ENCODE assay signal across 8 mouse cellular contexts in the genomic region with DNA sequence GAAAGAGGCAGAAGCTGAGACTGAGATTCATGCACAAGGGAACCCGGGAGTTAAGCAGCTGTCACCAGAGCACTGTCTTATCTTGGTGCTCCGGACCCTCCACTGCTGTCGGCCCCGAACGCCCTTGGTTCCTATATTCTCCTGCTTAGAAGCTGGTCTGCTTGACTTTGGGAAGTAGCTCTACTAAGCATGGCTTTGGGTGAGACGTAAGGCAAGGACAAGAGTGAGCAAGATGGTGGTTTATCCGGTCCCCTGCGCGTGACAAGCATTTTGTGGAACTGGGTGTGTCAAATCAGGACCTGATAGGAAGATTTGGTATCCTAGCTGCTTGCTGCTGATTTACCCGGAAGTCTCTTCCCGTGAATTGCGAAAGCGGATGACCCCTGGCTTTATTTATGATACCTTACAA. TPM values are rescaled to one million over a fixed set of nuclear protein-coding genes. Genes with fewer than 3 reads are reported as not detected.
DNase-seq lines count a peak whose midpoint lies in the region; ATAC-seq and TF ChIP-seq lines count a peak whose summit lies in the region.
"Had no signal": no experiment of that assay in that cellular context is flagged by ENCODE, and none has a peak within 500 bp of the region (broad histone marks: within the 10 kb centered on the region; RNA-seq: fewer than 3 reads in every experiment).

No protein-coding gene starts in this region.

- H3K4me3 ChIP-seq in CH12.LX (replicated peaks in 1 of 3; ENCODE audit: low read depth in 2 of 3, low read length in 2 of 3, poor library complexity in 1 of 3) = peak overlapping the region; percentile 53 to 91 (median 80)
- peak overlapping the region; percentile 79 for H3K4me3 ChIP-seq in embryonic facial prominence, embryonic 14.5 days (ENCODE audit: low read depth, low read length)
- peak overlapping the region; percentile 77 for H3K4me3 ChIP-seq in intestine, embryonic 14.5 days (ENCODE audit: low read depth, low read length)
- peak overlapping the region; percentile 79 for H3K4me3 ChIP-seq in midbrain, embryonic 15.5 days

- peak; percentile 5; the same call in 1 of the 2 replicates for ATAC-seq in embryonic facial prominence, embryonic 14.5 days (ENCODE audit: low read depth)
- peak; percentile 34 for ATAC-seq in intestine, embryonic 14.5 days (replicated peaks; ENCODE audit: low FRiP score, low TSS enrichment, low read depth)
- peak; percentile 53 for ATAC-seq in midbrain, embryonic 15.5 days (replicated peaks)

- TF ChIP-seq POLR2A in CH12.LX (IDR thresholded peaks at IDR 0.05; ENCODE audit: low read depth, low read length) = no peak

- peak overlapping the region; percentile 82 for H3K27ac ChIP-seq in CH12.LX (ENCODE audit: insufficient read depth, low read depth)
- H3K27ac ChIP-seq in embryonic facial prominence, embryonic 14.5 days (replicated peaks; ENCODE audit: low read depth, low read length) = peak overlapping the region; percentile 94
- H3K27ac ChIP-seq in intestine, embryonic 14.5 days (ENCODE audit: low read depth) = peak overlapping the region; percentile 96
- peak overlapping the region; percentile 96 for H3K27ac ChIP-seq in midbrain, embryonic 15.5 days

- H3K27me3 ChIP-seq in CH12.LX (replicated peaks) = peaks cover 2% of the 10 kb centered on the region
- H3K27me3 ChIP-seq in embryonic facial prominence, embryonic 14.5 days (replicated peaks; ENCODE audit: control insufficient read depth, insufficient read depth, low read length) = no peaks in the 10 kb centered on the region
- H3K27me3 ChIP-seq in intestine, embryonic 14.5 days (replicated peaks; ENCODE audit: control insufficient read depth, insufficient read depth, low read length) = no peaks in the 10 kb centered on the region
- no peaks in the 10 kb centered on the region for H3K27me3 ChIP-seq in midbrain, embryonic 15.5 days (replicated peaks)

- H3K36me3 ChIP-seq in CH12.LX (replicated peaks in 1 of 2; ENCODE audit: control insufficient read depth in 1 of 2, insufficient read depth in 1 of 2, low read length in 1 of 2) = peaks cover 15 to 24% of the 10 kb centered on the region in 2 experiments
- peaks cover 15% of the 10 kb centered on the region; the same call in 1 of the 2 replicates for H3K36me3 ChIP-seq in embryonic facial prominence, embryonic 14.5 days (ENCODE audit: control insufficient read depth, insufficient read depth, low read length)
- peaks cover 20% of the 10 kb centered on the region for H3K36me3 ChIP-seq in intestine, embryonic 14.5 days (ENCODE audit: control insufficient read depth, insufficient read depth, low read length)
- H3K36me3 ChIP-seq in midbrain, embryonic 15.5 days (replicated peaks) = 0 out of 2 replicates have a peak, but pooled peaks cover 15% of the 10 kb centered on the region

- no peak for TF ChIP-seq RAD21 in CH12.LX (IDR thresholded peaks at IDR 0.05; ENCODE audit: low read depth, low read length)

- peak; percentile 79 for DNase-seq in 416B (ENCODE audit: low read depth)
- DNase-seq in CH12.LX (ENCODE audit: extremely low read depth) = peak; percentile 48
- DNase-seq in embryonic facial prominence, embryonic 14.5 days (ENCODE audit: low spot score) = peak; percentile 47
- DNase-seq in intestine, embryonic 14.5 days (ENCODE audit: low spot score) = peak; percentile 77
- DNase-seq in liver = peak; percentile 21
- no peak for DNase-seq in ovary, postnatal 36 days (ENCODE audit: low spot score)

- H3K79me2 ChIP-seq in CH12.LX (replicated peaks; ENCODE audit: control insufficient read depth, extremely low read depth, insufficient read depth, poor library complexity, severe bottlenecking) = no peaks in the 10 kb centered on the region

- TF ChIP-seq EP300 in CH12.LX (IDR thresholded peaks at IDR 0.05; ENCODE audit: low read length) = no peak

- peak overlapping the region; percentile 52 for H3K9ac ChIP-seq in CH12.LX (ENCODE audit: insufficient read depth, low read depth)
- H3K9ac ChIP-seq in embryonic facial prominence, embryonic 14.5 days (ENCODE audit: low read depth, low read length) = peak overlapping the region; percentile 81
- H3K9ac ChIP-seq in intestine, embryonic 14.5 days (ENCODE audit: low read length) = peak overlapping the region; percentile 76
- peak overlapping the region; percentile 90 for H3K9ac ChIP-seq in midbrain, embryonic 15.5 days

- dilution Hi-C loops in CH12.LX (cut with MboI; ENCODE audit: extremely low pct_ligation_motif_present, extremely low pct_unique_long_range_greater_than_20kb, low sequenced_read_pairs) = no loop called here

- H3K4me2 ChIP-seq in CH12.LX (ENCODE audit: insufficient read depth, low read depth, poor library complexity, severe bottlenecking) = peak overlapping the region; percentile 52
- peak overlapping the region; percentile 93 for H3K4me2 ChIP-seq in embryonic facial prominence, embryonic 14.5 days (ENCODE audit: low read depth, low read length)
- peak overlapping the region; percentile 73 for H3K4me2 ChIP-seq in intestine, embryonic 14.5 days (ENCODE audit: low read length)
- peak overlapping the region; percentile 73 for H3K4me2 ChIP-seq in midbrain, embryonic 15.5 days

- no peak for TF ChIP-seq CTCF in CH12.LX (conservative IDR thresholded peaks at IDR 0.05 in 1 of 2, IDR thresholded peaks at IDR 0.05 in 1 of 2; ENCODE audit: low read depth in 2 of 2, low read length in 2 of 2)

- H3K9me3 ChIP-seq in CH12.LX (replicated peaks; ENCODE audit: low read length) = no peaks in the 10 kb centered on the region
- H3K9me3 ChIP-seq in embryonic facial prominence, embryonic 14.5 days (ENCODE audit: control insufficient read depth, low read length) = no peaks in the 10 kb centered on the region
- H3K9me3 ChIP-seq in intestine, embryonic 14.5 days (ENCODE audit: control insufficient read depth, low read length) = no peaks in the 10 kb centered on the region
- H3K9me3 ChIP-seq in midbrain, embryonic 15.5 days = no peaks in the 10 kb centered on the region

- WGBS in embryonic facial prominence, embryonic 14.5 days = 9% methylated on average over 13 of the region's 13 CpGs
- 4% methylated on average over 13 of the region's 13 CpGs for WGBS in intestine, embryonic 14.5 days
- WGBS in midbrain, embryonic 15.5 days = 9% methylated on average over 13 of the region's 13 CpGs

- in situ Hi-C loops in CH12.LX (cut with MboI; ENCODE audit: low pct_ligation_motif_present, low pct_unique_long_range_greater_than_20kb, low sequenced_read_pairs) = no loop called here

- peaks cover 17 to 48% of the 10 kb centered on the region in 2 experiments for H3K4me1 ChIP-seq in CH12.LX (ENCODE audit: control insufficient read depth in 1 of 2, insufficient read depth in 2 of 2)
- peaks cover 5% of the 10 kb centered on the region; the same call in 1 of the 2 replicates for H3K4me1 ChIP-seq in embryonic facial prominence, embryonic 14.5 days (ENCODE audit: control insufficient read depth, insufficient read depth, low read length)
- H3K4me1 ChIP-seq in intestine, embryonic 14.5 days (replicated peaks; ENCODE audit: control insufficient read depth, insufficient read depth, low read length) = no peaks in the 10 kb centered on the region
- peaks cover 15% of the 10 kb centered on the region for H3K4me1 ChIP-seq in midbrain, embryonic 15.5 days

TF ChIP-seq in CH12.LX, 34 proteins besides CTCF, POLR2A, EP300 and RAD21 (continues in another document):
- TF ChIP-seq TCF12 (IDR thresholded peaks at IDR 0.05; ENCODE audit: low read depth, low read length) (no peak), GABPA (IDR thresholded peaks at IDR 0.05; ENCODE audit: insufficient replicate concordance, low read depth, low read length) (no peak), UBTF (IDR thresholded peaks at IDR 0.05; ENCODE audit: low read depth, low read length) (no peak), POLR2AphosphoS2 (IDR thresholded peaks at IDR 0.05; ENCODE audit: low read depth, low read length) (no peak), USF2 (conservative IDR thresholded peaks at IDR 0.05; ENCODE audit: low read depth, low read length) (no peak)

RNA-seq across cellular contexts. Expression of gene Nagk, which starts 0.7 kb away (rescaled TPM):
- 11.1 and 11.6 TPM in 2 replicates for total RNA-seq in CH12.LX (2012; rRNA removed)
- total RNA-seq in CH12.LX (2014; rRNA removed) = 4.8 and 5.6 TPM in 2 replicates
- polyA plus RNA-seq in CH12.LX (2012; ENCODE audit: insufficient read length, low read depth) = 8.8 and 9.8 TPM in 2 replicates
- polyA plus RNA-seq in embryonic facial prominence, embryonic 14.5 days (2014; fragmentation: Nextera tagmentation; extraction: Ambion mirVana) = 50.6 and 61.2 TPM in 2 replicates
- polyA plus RNA-seq in intestine, embryonic 14.5 days (2014; fragmentation: Nextera tagmentation; extraction: Ambion mirVana) = 59.9 and 69.9 TPM in 2 replicates
- polyA plus RNA-seq in midbrain, embryonic 15.5 days (2015; fragmentation: Nextera tagmentation; extraction: Ambion mirVana) = 120 TPM in 2 replicates

RNA-seq across cellular contexts. Expression of gene Tex261, which starts 19.9 kb away (rescaled TPM):
- total RNA-seq in CH12.LX (2012; rRNA removed) (44.6 and 52.4 TPM in 2 replicates), CH12.LX (2014; rRNA removed) (42.4 and 65.6 TPM in 2 replicates)
- polyA plus RNA-seq in CH12.LX (2012; ENCODE audit: insufficient read length, low read depth) = 87.8 and 88.9 TPM in 2 replicates
- 92.5 and 98.9 TPM in 2 replicates for polyA plus RNA-seq in embryonic facial prominence, embryonic 14.5 days (2014; fragmentation: Nextera tagmentation; extraction: Ambion mirVana)
- polyA plus RNA-seq in intestine, embryonic 14.5 days (2014; fragmentation: Nextera tagmentation; extraction: Ambion mirVana) = 71.1 and 79.3 TPM in 2 replicates
- polyA plus RNA-seq in midbrain, embryonic 15.5 days (2015; fragmentation: Nextera tagmentation; extraction: Ambion mirVana) = 66.7 and 71.0 TPM in 2 replicates

RNA-seq across cellular contexts. Expression of gene Ankrd53, which starts 33.1 kb away (rescaled TPM):
- total RNA-seq in CH12.LX (2012; rRNA removed) (0.08 and 0.13 TPM in 2 replicates), CH12.LX (2014; rRNA removed) (not detected in 2 replicates)
- polyA plus RNA-seq in CH12.LX (2012; ENCODE audit: insufficient read length, low read depth) = 0.34 and 0.36 TPM in 2 replicates
- 0.17 TPM in 1 of 2 replicates, not detected in the other for polyA plus RNA-seq in embryonic facial prominence, embryonic 14.5 days (2014; fragmentation: Nextera tagmentation; extraction: Ambion mirVana)
- not detected in 2 replicates for polyA plus RNA-seq in intestine, embryonic 14.5 days (2014; fragmentation: Nextera tagmentation; extraction: Ambion mirVana)
- polyA plus RNA-seq in midbrain, embryonic 15.5 days (2015; fragmentation: Nextera tagmentation; extraction: Ambion mirVana) = 0.22 and 0.36 TPM in 2 replicates
- total RNA-seq: left cerebral cortex, adult 18-20 months had no signal

RNA-seq across cellular contexts. Expression of gene Paip2b, which starts 36.0 kb away (rescaled TPM):
- total RNA-seq in CH12.LX (2012; rRNA removed) (30.9 and 31.1 TPM in 2 replicates), CH12.LX (2014; rRNA removed) (36.3 and 39.0 TPM in 2 replicates)
- 26.7 and 34.2 TPM in 2 replicates for polyA plus RNA-seq in CH12.LX (2012; ENCODE audit: insufficient read length, low read depth)
- 17.2 and 17.3 TPM in 2 replicates for polyA plus RNA-seq in embryonic facial prominence, embryonic 14.5 days (2014; fragmentation: Nextera tagmentation; extraction: Ambion mirVana)
- polyA plus RNA-seq in intestine, embryonic 14.5 days (2014; fragmentation: Nextera tagmentation; extraction: Ambion mirVana) = 16.8 and 17.8 TPM in 2 replicates
- 26.3 and 28.4 TPM in 2 replicates for polyA plus RNA-seq in midbrain, embryonic 15.5 days (2015; fragmentation: Nextera tagmentation; extraction: Ambion mirVana)

RNA-seq across cellular contexts. Expression of gene Atp6v1b1, which starts 52.7 kb away (rescaled TPM):
- total RNA-seq in CH12.LX (2012; rRNA removed) (not detected in 2 replicates), CH12.LX (2014; rRNA removed) (not detected in 2 replicates)
- polyA plus RNA-seq in CH12.LX (2012; ENCODE audit: insufficient read length, low read depth) = not detected in 2 replicates
- polyA plus RNA-seq in embryonic facial prominence, embryonic 14.5 days (2014; fragmentation: Nextera tagmentation; extraction: Ambion mirVana) = 1.8 and 2.3 TPM in 2 replicates
- polyA plus RNA-seq in intestine, embryonic 14.5 days (2014; fragmentation: Nextera tagmentation; extraction: Ambion mirVana) = not detected in 2 replicates
- polyA plus RNA-seq in midbrain, embryonic 15.5 days (2015; fragmentation: Nextera tagmentation; extraction: Ambion mirVana) = not detected in 2 replicates
